Mouse (Mus musculus) neural tube, embryonic 15.5 days (tissue): ENCODE data around the gene Anks4b. TPM values are rescaled to one million over a fixed set of nuclear protein-coding genes. Genes with fewer than 3 reads are reported as not detected.

Experiments used
- ATAC-seq: fragments of 200-750 bp; cut with Nextera tagmentation; 2 replicates; pipeline ENCODE4 v1.8.0; 2017; ENCODE audit warnings: mild to moderate bottlenecking, moderate TSS enrichment, moderate library complexity; ENCODE audit not compliant: low FRiP score
- H3K27ac ChIP-seq: fragments of 300-500 bp; sonication (generic); replicated peaks from 2 replicates; pipeline ENCODE4 v1.5.1; 2015; ENCODE audit warnings: mild to moderate bottlenecking, inconsistent platforms
- H3K27me3 ChIP-seq: fragments of 300-500 bp; sonication (generic); replicated peaks from 2 replicates; pipeline ENCODE4 v1.6.1; 2015; ENCODE audit warnings: inconsistent platforms
- H3K36me3 ChIP-seq: fragments of 300-500 bp; sonication (generic); 2 replicates; pipeline ENCODE4 v1.6.1; 2015; ENCODE audit warnings: inconsistent platforms
- H3K4me1 ChIP-seq: fragments of 300-500 bp; sonication (generic); 2 replicates; pipeline ENCODE4 v1.6.1; 2015; ENCODE audit warnings: inconsistent platforms
- H3K4me2 ChIP-seq: fragments of 300-500 bp; sonication (generic); 2 replicates; pipeline ENCODE4 v1.6.1; 2015; ENCODE audit warnings: inconsistent platforms, mild to moderate bottlenecking, moderate library complexity
- H3K4me3 ChIP-seq: fragments of 300-500 bp; sonication (generic); replicated peaks from 2 replicates; pipeline ENCODE4 v1.5.1; 2015; ENCODE audit warnings: mild to moderate bottlenecking, inconsistent platforms
- H3K9ac ChIP-seq: fragments of 300-500 bp; sonication (generic); replicated peaks from 2 replicates; pipeline ENCODE4 v1.6.1; 2015; ENCODE audit warnings: mild to moderate bottlenecking, inconsistent platforms
- H3K9me3 ChIP-seq: fragments of 300-500 bp; sonication (generic); replicated peaks from 2 replicates; pipeline ENCODE4 v1.6.1; 2016; ENCODE audit warnings: inconsistent platforms
- WGBS: fragments of 180-500 bp; shearing (Covaris S2); methylation state at CpG from one replicate; pipeline ENCODE4 v1.1.7; 2015; ENCODE audit warnings: mixed read lengths; 5-methylcytosine and 5-hydroxymethylcytosine counted together
- polyA plus RNA-seq: library from polyadenylated mRNA; unstranded; fragments of >200 nt; fragmentation: Nextera tagmentation; extraction: Ambion mirVana; gene quantifications from 2 replicates; pipeline ENCODE4 v1.2.1, GENCODE M21; 2015

Gene Anks4b
- polyA plus RNA-seq, 1 experiment from 2014 or later: not detected

DNA sequence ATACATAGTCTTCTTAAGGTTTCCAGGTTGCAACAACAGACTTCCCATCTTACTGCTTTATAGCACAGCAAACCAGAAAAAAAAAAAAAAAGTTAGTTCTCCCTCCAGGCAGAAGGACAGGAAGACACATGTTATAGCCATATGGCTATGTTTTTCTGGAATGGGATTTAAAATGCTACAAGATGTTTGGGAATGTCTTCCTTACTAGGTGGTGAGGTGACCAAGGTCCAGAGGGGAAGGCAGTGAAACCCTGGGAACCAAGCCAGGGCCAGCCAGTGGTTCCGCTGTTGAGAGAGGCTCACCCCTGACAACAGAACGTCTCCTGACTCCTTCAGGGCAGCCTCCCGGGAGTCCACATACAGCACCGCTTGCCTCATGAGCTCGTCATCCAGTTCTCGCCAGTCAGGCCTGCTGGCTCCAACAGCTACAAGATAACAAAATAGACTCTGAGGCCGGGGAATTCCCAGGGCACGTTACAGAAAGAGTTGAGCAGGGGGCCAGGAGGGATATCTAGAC is 16.6 kb downstream of the Anks4b start:
- no peaks in the 10 kb centered on the region for H3K9me3 ChIP-seq

DNA sequence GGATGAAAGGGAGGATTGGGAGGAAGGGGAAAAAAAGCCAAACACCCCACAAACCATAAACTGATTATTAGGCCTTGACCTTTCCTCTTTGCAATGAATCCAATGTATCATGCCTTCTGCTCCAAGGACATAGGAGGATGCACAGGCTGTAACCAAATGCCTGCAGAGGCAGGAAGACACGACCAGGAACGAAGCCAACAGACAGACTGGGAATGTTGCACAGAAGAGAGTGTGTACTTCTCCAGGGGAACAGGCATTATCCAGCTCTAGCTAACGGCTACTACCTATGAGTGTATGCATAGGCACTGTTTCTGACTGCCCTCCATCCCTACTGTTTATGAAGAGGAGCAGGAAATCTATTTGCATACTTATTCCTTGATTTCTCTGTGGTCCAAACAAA is 18.5 kb downstream of the Anks4b start:
- no peaks in the 10 kb centered on the region for H3K27me3 ChIP-seq
- no peak overlapping the region for H3K27ac ChIP-seq
- 0 out of 2 replicates have a peak, but pooled peaks cover 3% of the 10 kb centered on the region for H3K4me1 ChIP-seq
- H3K9ac ChIP-seq: no peak overlapping the region
- no peaks in the 10 kb centered on the region for H3K9me3 ChIP-seq
- no peaks in the 10 kb centered on the region for H3K36me3 ChIP-seq
- WGBS: 66% methylated on average over 3 of the region's 3 CpGs
- no peak overlapping the region for H3K4me3 ChIP-seq
- no peak overlapping the region for H3K4me2 ChIP-seq
- ATAC-seq: no peak

More for the DNA sequence above, 16.6 kb downstream of the Anks4b start:
- no peak overlapping the region for H3K27ac ChIP-seq
- ATAC-seq: no peak
- H3K4me1 ChIP-seq: 0 out of 2 replicates have a peak, but pooled peaks cover 3% of the 10 kb centered on the region
- WGBS: 66% methylated on average over 8 of the region's 8 CpGs
- H3K36me3 ChIP-seq: no peaks in the 10 kb centered on the region
- no peak overlapping the region for H3K9ac ChIP-seq
- H3K27me3 ChIP-seq: no peaks in the 10 kb centered on the region
- no peak overlapping the region for H3K4me3 ChIP-seq
- H3K4me2 ChIP-seq: no peak overlapping the region

DNA sequence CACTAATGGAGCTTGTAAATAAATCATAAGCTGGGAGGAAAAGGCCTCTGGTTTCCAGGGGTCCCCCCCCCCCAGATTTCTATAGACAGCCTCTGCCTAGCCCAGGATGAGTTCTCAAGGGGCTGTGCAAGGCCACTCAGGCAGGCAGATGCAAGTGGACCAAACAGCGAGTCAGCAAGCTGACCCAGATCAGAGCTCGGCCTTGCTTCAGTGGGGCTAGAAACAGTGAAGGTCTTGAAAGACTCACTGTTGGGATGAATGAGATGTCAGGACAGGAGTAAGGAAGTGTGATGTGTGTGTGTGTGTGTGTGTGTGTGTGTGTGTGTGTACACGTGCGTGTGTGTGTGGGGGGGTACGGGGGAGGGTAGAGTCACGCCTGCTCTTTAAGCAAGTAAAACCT is 19.2 kb downstream of the Anks4b start:
- WGBS: 86% methylated on average over 6 of the region's 6 CpGs
- no peaks in the 10 kb centered on the region for H3K36me3 ChIP-seq
- H3K4me1 ChIP-seq: 0 out of 2 replicates have a peak, but pooled peaks cover 3% of the 10 kb centered on the region
- no peaks in the 10 kb centered on the region for H3K9me3 ChIP-seq
- ATAC-seq: no peak
- no peak overlapping the region for H3K27ac ChIP-seq
- no peak overlapping the region for H3K4me3 ChIP-seq
- H3K4me2 ChIP-seq: no peak overlapping the region
- H3K9ac ChIP-seq: no peak overlapping the region
- H3K27me3 ChIP-seq: no peaks in the 10 kb centered on the region

DNA sequence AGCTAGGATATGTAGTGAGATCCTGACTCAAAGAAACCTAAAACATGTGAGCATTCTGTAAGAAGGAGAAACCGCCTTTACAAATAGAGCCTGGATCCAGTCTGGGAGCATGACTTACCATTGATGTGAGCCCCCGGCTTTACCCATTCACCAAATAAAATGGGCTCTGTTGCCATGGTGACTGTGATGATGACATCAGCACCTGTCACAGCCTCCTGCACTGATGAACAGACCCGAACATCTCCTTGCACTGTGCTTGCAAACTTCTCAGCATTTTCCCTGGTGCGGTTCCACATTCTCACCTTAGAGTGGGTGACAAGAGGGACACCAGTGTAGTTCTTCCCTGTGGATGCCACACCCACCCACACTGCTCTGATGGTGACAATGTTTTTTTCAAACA is 21.5 kb downstream of the Anks4b start:
- Histone ChIP-seq H3K27ac (no peak overlapping the region), H3K4me1 (0 out of 2 replicates have a peak, but pooled peaks cover 2% of the 10 kb centered on the region), H3K4me3 (no peak overlapping the region), H3K27me3 (peaks cover 12% of the 10 kb centered on the region), H3K4me2 (no peak overlapping the region), H3K9me3 (no peaks in the 10 kb centered on the region), H3K9ac (no peak overlapping the region), H3K36me3 (no peaks in the 10 kb centered on the region)
- no peak for ATAC-seq
- WGBS: 56% methylated on average over 4 of the region's 4 CpGs

DNA sequence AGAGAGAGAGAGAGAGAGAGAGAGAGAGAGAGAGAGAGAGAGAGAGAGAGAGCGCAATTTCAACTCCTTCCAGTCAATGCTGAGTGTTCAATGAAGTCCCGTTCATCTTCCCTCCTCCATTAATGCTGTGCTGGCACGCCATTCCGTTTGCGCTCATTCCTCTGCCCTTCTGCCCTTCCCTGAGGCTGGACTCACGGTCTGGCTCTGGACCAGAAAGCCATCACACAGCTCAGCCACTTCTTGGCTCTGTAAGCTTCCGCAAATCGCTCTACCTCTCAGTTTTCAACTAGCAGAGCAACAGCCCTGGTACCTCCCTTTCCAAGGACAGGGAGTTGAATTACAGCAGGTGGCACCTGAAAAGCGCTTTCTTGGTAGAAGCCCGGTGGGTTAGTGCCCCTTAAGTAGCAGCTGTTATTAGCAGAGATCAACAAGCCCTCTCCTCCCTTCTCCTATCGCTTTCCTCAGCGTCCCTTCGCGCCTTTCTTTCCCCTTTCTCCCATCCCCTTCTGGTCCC is 27.6 kb downstream of the Anks4b start:
- Histone ChIP-seq H3K4me1 (peaks cover 19% of the 10 kb centered on the region), H3K4me2 (peak overlapping the region; percentile 64), H3K36me3 (no peaks in the 10 kb centered on the region), H3K27ac (no peak overlapping the region), H3K27me3 (peaks cover 39% of the 10 kb centered on the region), H3K9me3 (no peaks in the 10 kb centered on the region), H3K9ac (peak overlapping the region; percentile 36), H3K4me3 (peak overlapping the region; percentile 34)
- 2% methylated on average over 14 of the region's 14 CpGs for WGBS
- peak; percentile 33; the same call in 1 of the 2 replicates for ATAC-seq

DNA sequence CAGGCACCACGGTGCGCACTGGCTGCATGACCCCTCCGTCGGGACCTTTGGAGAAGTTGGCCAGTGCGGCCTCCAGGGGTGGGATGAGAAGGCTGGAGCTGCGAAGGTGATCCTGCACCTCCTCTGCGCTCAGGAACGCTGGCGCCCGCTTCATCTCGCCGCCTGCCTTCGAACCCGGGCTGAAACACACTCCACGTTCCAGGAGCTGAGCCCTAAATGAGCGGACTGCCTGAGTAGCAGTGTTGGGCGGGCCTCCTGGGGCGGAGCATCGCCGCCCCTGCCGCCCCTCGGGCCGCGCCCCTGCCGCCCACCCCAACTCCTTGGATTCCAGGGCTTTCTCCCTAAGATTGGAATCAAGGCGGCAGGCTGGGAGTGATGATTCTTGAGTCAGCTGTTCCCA is 28.1 kb downstream of the Anks4b start, which contains the start of gene Crym:
Gene Crym (minus strand): TSS at position 341 of the 400 bp plus-strand sequence.
- H3K27me3 ChIP-seq: peaks cover 39% of the 10 kb centered on the region
- no peak within 1 kb of the TSS for H3K27ac ChIP-seq
- peaks cover 19% of the 10 kb centered on the region for H3K4me1 ChIP-seq
- no peaks in the 10 kb centered on the region for H3K9me3 ChIP-seq
- peak within 1 kb of the TSS; percentile 64 for H3K4me2 ChIP-seq
- H3K4me3 ChIP-seq: peak within 1 kb of the TSS; percentile 34
- 4% methylated on average over 26 of the region's 26 CpGs for WGBS
- ATAC-seq: peak; percentile 28; the same call in 1 of the 2 replicates
- H3K9ac ChIP-seq: peak within 1 kb of the TSS; percentile 36
- no peaks in the 10 kb centered on the region for H3K36me3 ChIP-seq

DNA sequence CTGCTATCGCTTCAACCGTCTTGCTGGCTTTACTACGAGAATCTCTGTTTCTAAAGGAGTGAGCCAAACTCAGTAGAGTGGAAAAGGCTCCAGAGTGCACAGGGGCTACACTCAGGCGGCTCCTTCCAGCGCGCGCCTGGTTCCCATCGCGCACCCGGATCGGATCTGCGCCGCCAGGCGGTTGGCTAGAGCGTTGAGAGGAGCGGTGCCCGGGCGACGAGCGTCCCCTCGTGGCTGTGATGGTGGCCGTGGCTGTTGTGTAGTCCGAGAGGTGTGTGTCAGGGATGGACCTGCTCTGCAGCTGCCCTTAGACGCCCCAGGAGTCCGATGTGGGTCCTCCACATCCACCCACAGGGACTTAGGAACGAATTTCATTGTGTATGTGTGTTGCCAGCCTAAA is 30.1 kb downstream of the Anks4b start, which contains the start of gene Abca14:
Gene Abca14 (plus strand): TSS at position 173 of the 400 bp plus-strand sequence.
- Histone ChIP-seq H3K27ac (no peak within 1 kb of the TSS), H3K9me3 (no peaks in the 10 kb centered on the region)
- peak; percentile 81 for ATAC-seq

DNA sequence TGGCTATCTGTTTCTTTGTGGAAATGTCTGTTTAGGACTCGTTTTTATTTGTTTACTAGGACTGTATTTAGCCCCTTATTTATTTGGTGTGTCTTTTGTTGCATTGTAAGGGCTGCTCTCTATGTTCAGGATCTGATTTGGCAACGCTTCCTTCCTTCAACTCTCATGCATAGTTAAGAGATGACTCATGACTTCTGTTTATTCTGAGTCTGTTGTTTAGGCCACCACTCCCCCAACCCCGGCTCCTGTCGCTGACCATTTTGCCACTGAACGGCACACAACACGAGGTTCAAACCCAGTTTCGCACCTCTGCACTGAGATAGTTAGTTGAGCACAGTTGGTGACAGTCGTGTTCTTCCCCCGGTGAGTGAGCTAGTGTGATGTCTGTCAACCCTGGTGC is 32.3 kb downstream of the Anks4b start:
- no peaks in the 10 kb centered on the region for H3K36me3 ChIP-seq
- peaks cover 16% of the 10 kb centered on the region for H3K4me1 ChIP-seq
- H3K4me2 ChIP-seq: no peak overlapping the region
- H3K9ac ChIP-seq: no peak overlapping the region
- no peak for ATAC-seq
- WGBS: 67% methylated on average over 9 of the region's 9 CpGs
- H3K27me3 ChIP-seq: peaks cover 20% of the 10 kb centered on the region
- no peak overlapping the region for H3K4me3 ChIP-seq
- H3K27ac ChIP-seq: no peak overlapping the region
- H3K9me3 ChIP-seq: no peaks in the 10 kb centered on the region

More for the DNA sequence above, 30.1 kb downstream of the Anks4b start, which contains the start of gene Abca14:
- WGBS: 10% methylated on average over 26 of the region's 26 CpGs
- H3K4me3 ChIP-seq: no peak within 1 kb of the TSS
- H3K27me3 ChIP-seq: peaks cover 39% of the 10 kb centered on the region
- peak within 1 kb of the TSS; percentile 44 for H3K4me2 ChIP-seq
- peaks cover 19% of the 10 kb centered on the region for H3K4me1 ChIP-seq
- H3K36me3 ChIP-seq: no peaks in the 10 kb centered on the region
- no peak within 1 kb of the TSS for H3K9ac ChIP-seq

DNA sequence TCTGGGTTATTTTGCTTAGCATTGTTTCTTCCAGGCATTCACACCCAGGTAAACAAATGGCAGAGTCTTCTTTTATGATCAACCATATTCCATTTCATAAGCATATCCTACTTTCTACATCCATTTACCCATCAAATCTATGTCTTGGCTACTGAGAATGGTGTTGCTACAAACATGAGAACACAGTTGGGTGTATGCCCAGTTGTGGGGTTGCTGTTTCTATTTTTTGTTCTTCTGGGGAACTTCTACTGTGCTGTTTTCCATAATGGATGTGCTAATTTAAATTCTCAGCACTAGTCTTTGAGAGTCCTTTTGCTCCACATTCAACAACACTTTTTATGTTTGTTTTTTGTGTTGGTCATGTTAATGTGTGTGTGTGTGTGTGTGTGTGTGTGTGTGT is 54.9 kb downstream of the Anks4b start:
- Histone ChIP-seq H3K27ac (no peak overlapping the region), H3K4me3 (no peak overlapping the region), H3K36me3 (no peaks in the 10 kb centered on the region), H3K9me3 (no peaks in the 10 kb centered on the region), H3K27me3 (no peaks in the 10 kb centered on the region), H3K9ac (no peak overlapping the region), H3K4me2 (no peak overlapping the region), H3K4me1 (no peaks in the 10 kb centered on the region)
- ATAC-seq: no peak

Other genes with a start within 250 kb of the Anks4b start
- gene Dnah3, start 78.6 kb upstream of the Anks4b start, polyA plus RNA-seq: 0.23 TPM in 1 of 2 replicates, not detected in the other
- gene Tmem159, start 71.5 kb upstream of the Anks4b start, polyA plus RNA-seq: 15.2 and 18.3 TPM in 2 replicates
- 0.10 TPM in 1 of 2 replicates, not detected in the other for gene Zp2, start 28.6 kb upstream of the Anks4b start, polyA plus RNA-seq
- gene Crym, start 28.3 kb downstream of the Anks4b start, polyA plus RNA-seq: 9.0 and 9.9 TPM in 2 replicates
- not detected in 2 replicates for gene Abca14, start 30.1 kb downstream of the Anks4b start, polyA plus RNA-seq
- 0.27 TPM in 1 of 2 replicates, not detected in the other for gene Abca15, start 154.8 kb downstream of the Anks4b start, polyA plus RNA-seq
- gene Abca16, start 235.8 kb downstream of the Anks4b start, polyA plus RNA-seq: not detected in 2 replicates